Mouse (Mus musculus) v-Abl transformed pro-B cells (cell line): ENCODE measurements at regions not wholly inside any gene's neighbourhood (a gene's known extent, or its start where the extent isn't known, plus 50 kb on each side); places are given as distances from the start of the nearest gene placed in this dataset.

Experiments used
- in situ Hi-C, 2 experiments: fragments of 400-800 bp; cut with MboI; formaldehyde crosslinking; loops; one replicate each; pipeline ENCODE4 v1.15.1; 2025; ENCODE audit not compliant: unreplicated experiment in 2 of 2

GRCm38 (mm10) chr4:53386309-53386708 lies 53.9 kb upstream of the Slc44a1 start:
- in situ Hi-C loops, result no loop called here

GRCm38 (mm10) chr4:53384761-53385160 lies 55.5 kb upstream of the Slc44a1 start:
- in situ Hi-C loops, result loop anchor here (5.0 kb wide), 1 partner anchor 208 kb away; no protein-coding TSS in a partner anchor

GRCm38 (mm10) chr4:53384104-53384503 lies 56.1 kb upstream of the Slc44a1 start:
- in situ Hi-C loops, result loop anchor here (5.0 kb wide), 1 partner anchor 208 kb away; no protein-coding TSS in a partner anchor

GRCm38 (mm10) chr4:53382012-53382411 lies 58.2 kb upstream of the Slc44a1 start:
- in situ Hi-C loops, result loop anchor here (5.0 kb wide), 1 partner anchor 210 kb away; no protein-coding TSS in a partner anchor

- in situ Hi-C loops, result loop anchor here (5.0 kb wide), 1 partner anchor 212 kb away; no protein-coding TSS in a partner anchor
Measured at GRCm38 (mm10) chr4:53379855-53380254, 60.4 kb upstream of the Slc44a1 start.

- in situ Hi-C loops, result no loop called here
Measured at GRCm38 (mm10) chr4:53376995-53377394, 63.2 kb upstream of the Slc44a1 start.

- in situ Hi-C loops, result loop anchor here in 1 of 2 experiments (5.0 to 25.0 kb wide), 2 partner anchors 244 to 481 kb away; partner anchors contain the start of gene Tmem38b
Measured at GRCm38 (mm10) chr4:53356374-53356773, 83.8 kb upstream of the Slc44a1 start.

- in situ Hi-C loops, result loop anchor here (5.0 to 25.0 kb wide), 2 partner anchors 243 to 482 kb away; partner anchors contain the start of gene Tmem38b (in 1 of the 2)
Measured at GRCm38 (mm10) chr4:53354961-53355360, 85.3 kb upstream of the Slc44a1 start.

- in situ Hi-C loops, result loop anchor here (5.0 to 25.0 kb wide), 2 partner anchors 241 to 484 kb away; partner anchors contain the start of gene Tmem38b (in 1 of the 2)
Measured at GRCm38 (mm10) chr4:53353399-53354090, 86.7 kb upstream of the Slc44a1 start.

- in situ Hi-C loops, result loop anchor here (5.0 to 25.0 kb wide), 2 partner anchors 239 to 486 kb away; partner anchors contain the start of gene Tmem38b (in 1 of the 2)
Measured at GRCm38 (mm10) chr4:53351104-53351607, 89.1 kb upstream of the Slc44a1 start.

GRCm38 (mm10) chr4:53345346-53345745 lies 94.9 kb upstream of the Slc44a1 start:
- in situ Hi-C loops, result no loop called here

- in situ Hi-C loops, result no loop called here
Measured at GRCm38 (mm10) chr4:53344546-53344945, 95.7 kb upstream of the Slc44a1 start.

- in situ Hi-C loops, result no loop called here
Measured at GRCm38 (mm10) chr4:53341181-53341580, 99.0 kb upstream of the Slc44a1 start.

- in situ Hi-C loops, result no loop called here
Measured at GRCm38 (mm10) chr4:53340021-53340667, 100.1 kb upstream of the Slc44a1 start.

GRCm38 (mm10) chr4:53339125-53340020 lies 100.8 kb upstream of the Slc44a1 start:
- in situ Hi-C loops, result no loop called here

- in situ Hi-C loops, result no loop called here
Measured at GRCm38 (mm10) chr4:53338479-53338878, 101.7 kb upstream of the Slc44a1 start.

- in situ Hi-C loops, result no loop called here
Measured at GRCm38 (mm10) chr4:53337784-53338183, 102.4 kb upstream of the Slc44a1 start.

- in situ Hi-C loops, result no loop called here
Measured at GRCm38 (mm10) chr4:53327382-53328165, 112.6 kb upstream of the Slc44a1 start.

GRCm38 (mm10) chr4:53323838-53324237 lies 116.4 kb upstream of the Slc44a1 start:
- in situ Hi-C loops, result no loop called here
